Mouse (Mus musculus) testis, adult 2 months (tissue): ENCODE results near the gene Mylk.

Experiments used
- CTCF ChIP-seq: fragments of 200-500 bp; IDR thresholded peaks from 2 replicates; pipeline ENCODE4 v1.5.1; 2012; ENCODE audit warnings: low read depth, mild to moderate bottlenecking, inconsistent platforms, low read length, moderate library complexity; ENCODE audit not compliant: control insufficient read depth, insufficient read depth, insufficient replicate concordance
- POLR2A ChIP-seq: fragments of 200-500 bp; IDR thresholded peaks from 2 replicates; pipeline ENCODE4 v1.6.1; 2012; ENCODE audit warnings: low read depth, mild to moderate bottlenecking, inconsistent platforms, low read length, moderate library complexity; ENCODE audit not compliant: control insufficient read depth

GRCm38 (mm10) chr16:34999016-34999415 lies 254.0 kb downstream of the Mylk start:
- no peak for TF ChIP-seq CTCF
- no peak for TF ChIP-seq POLR2A
